Mouse (Mus musculus): ENCODE data around the gene Mbnl1. TPM values are rescaled to one million over a fixed set of nuclear protein-coding genes. Genes with fewer than 3 reads are reported as not detected.

Mbnl1 gene
- 12.7 and 30.1 TPM in 2 replicates for polyA plus RNA-seq (2012; rRNA removed)

DNA sequence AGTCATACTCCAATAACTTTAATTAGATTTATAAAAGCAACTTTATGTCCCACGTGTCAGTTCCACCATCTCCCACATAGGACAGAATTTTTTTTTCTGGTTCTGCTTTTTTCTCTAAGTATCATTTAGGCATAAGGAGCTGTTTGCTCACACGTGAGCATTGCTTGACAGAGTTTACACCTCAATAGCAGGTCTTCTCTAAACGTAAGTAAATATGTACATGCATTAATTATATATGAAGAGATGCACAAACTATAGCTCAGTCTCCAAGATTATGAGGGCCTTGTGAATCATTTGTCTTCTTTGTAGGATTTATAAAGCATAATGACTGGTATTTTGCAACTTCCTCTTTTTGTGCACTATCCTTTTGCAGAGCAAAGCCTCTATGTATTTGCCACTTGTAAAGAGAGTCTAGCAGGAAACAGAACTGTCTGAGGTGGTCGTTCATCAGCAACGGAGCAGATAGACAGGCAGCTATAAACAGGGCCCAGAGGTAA, at the start of gene Mbnl1:
Gene Mbnl1 (plus strand): TSS at position 150 of the 497 bp plus-strand sequence.

Data from central nervous system, embryonic 11.5 days (tissue).